Mouse (Mus musculus): ENCODE results near the gene Rbfox2. TPM values are rescaled to one million over a fixed set of nuclear protein-coding genes. Genes with fewer than 3 reads are reported as not detected.

Gene Rbfox2
- polyA plus RNA-seq, 1 experiment from 2014 or later: 136 TPM

DNA sequence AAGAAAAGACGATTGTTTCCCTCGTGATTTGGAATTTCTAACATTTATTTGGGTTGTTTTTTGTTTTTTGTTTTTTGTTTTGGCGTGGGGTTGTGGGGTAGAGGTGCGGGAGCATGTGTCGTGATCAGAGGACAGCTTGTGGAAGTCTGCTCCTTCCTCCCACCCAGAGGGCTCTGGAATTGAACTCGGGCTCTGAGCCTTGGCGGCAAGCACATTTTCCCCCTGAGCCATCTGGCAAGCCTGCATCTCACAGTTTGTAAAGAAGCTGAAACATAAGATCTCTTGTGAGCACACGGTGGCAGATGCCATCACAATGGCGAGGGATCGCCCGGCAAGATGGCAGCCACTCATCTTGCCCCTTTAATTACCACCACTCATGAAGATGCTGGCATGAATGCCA, 17.6 kb upstream of the Rbfox2 start:
- Histone ChIP-seq H3K27me3 (no peaks in the 10 kb centered on the region), H3K9ac (no peak overlapping the region), H3K4me2 (no peak overlapping the region), H3K9me3 (no peaks in the 10 kb centered on the region), H3K4me1 (replicated peaks) (no peaks in the 10 kb centered on the region), H3K27ac (replicated peaks) (no peak overlapping the region), H3K4me3 (no peak overlapping the region), H3K36me3 (no peaks in the 10 kb centered on the region)
- WGBS: 89% methylated on average over 11 of the region's 11 CpGs
- no peak for ATAC-seq (ENCODE audit: low read depth)

DNA sequence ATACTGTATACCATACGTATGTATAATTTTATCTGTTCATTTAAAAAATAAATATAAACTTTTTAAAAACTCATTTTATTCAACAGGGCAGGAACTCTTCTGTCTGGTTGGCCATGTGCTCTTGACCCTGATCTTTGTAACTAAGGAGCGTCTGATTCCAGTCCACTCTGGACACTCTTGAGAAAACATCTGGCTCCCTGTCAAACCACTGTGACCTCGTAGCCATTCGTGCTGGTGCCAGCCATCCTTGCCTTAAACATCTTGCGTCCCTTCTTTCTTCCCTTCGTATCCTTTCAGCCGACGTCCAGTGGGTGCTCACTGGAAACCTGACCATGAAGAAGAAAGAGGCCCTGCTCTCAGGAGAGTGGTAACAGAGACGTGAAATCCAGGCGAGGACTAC, 16.4 kb upstream of the Rbfox2 start:
- H3K27me3 ChIP-seq: no peaks in the 10 kb centered on the region
- no peaks in the 10 kb centered on the region for H3K36me3 ChIP-seq
- H3K27ac ChIP-seq (replicated peaks): no peak overlapping the region
- no peak overlapping the region for H3K4me3 ChIP-seq
- no peak overlapping the region for H3K4me2 ChIP-seq
- H3K9me3 ChIP-seq: no peaks in the 10 kb centered on the region
- no peaks in the 10 kb centered on the region for H3K4me1 ChIP-seq (replicated peaks)
- H3K9ac ChIP-seq: no peak overlapping the region
- no peak for ATAC-seq (ENCODE audit: low read depth)
- WGBS: 85% methylated on average over 10 of the region's 10 CpGs

DNA sequence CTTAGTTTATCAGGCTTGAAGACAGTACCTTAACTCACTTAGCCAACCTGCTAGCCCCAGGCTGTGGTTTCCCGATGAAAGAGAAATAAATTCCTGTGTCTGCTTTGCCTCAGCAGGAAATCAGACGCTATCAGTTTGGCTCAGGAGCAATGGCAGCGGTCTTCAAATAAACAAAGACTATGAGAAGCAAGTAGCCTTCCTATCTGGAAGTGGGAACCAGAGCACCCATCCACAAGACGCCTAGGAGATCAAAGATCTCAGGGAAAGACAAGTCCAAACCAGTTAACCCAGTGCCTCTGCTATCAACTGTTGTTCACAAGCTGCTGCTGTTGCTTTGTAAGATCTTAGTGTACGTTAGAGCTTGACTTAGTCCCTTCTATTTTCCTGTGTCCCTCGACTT, 6.9 kb upstream of the Rbfox2 start:
- H3K4me2 ChIP-seq: no peak overlapping the region
- H3K9ac ChIP-seq: no peak overlapping the region
- H3K9me3 ChIP-seq: no peaks in the 10 kb centered on the region
- no peak overlapping the region for H3K27ac ChIP-seq (replicated peaks)
- H3K27me3 ChIP-seq: no peaks in the 10 kb centered on the region
- no peak overlapping the region for H3K4me3 ChIP-seq
- no peak for ATAC-seq (ENCODE audit: low read depth)
- H3K4me1 ChIP-seq (replicated peaks): peaks cover 10% of the 10 kb centered on the region
- 24% methylated on average over 6 of the region's 6 CpGs for WGBS
- no peaks in the 10 kb centered on the region for H3K36me3 ChIP-seq

DNA sequence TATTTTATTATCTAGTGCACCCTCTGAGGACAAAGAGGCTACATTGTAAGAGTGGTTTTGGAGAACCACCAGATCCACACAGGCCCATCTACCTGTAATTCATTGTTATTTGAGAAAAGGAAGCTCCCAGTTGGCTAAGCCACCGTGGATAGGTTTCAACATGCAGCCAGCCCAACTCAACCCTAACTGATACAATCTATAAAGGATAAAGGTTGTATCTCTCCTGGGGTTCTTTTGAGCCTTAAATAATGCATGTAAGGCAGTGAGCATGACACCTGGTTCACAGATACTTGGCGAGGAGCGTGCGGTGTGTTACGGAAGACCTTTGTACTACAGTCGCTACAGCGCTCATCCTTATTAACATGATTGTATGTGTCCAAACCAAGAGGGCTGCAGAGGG, 6.0 kb upstream of the Rbfox2 start:
- H3K36me3 ChIP-seq: no peaks in the 10 kb centered on the region
- peaks cover 10% of the 10 kb centered on the region for H3K4me1 ChIP-seq (replicated peaks)
- ATAC-seq (ENCODE audit: low read depth): no peak
- H3K27me3 ChIP-seq: no peaks in the 10 kb centered on the region
- H3K4me2 ChIP-seq: no peak overlapping the region
- no peak overlapping the region for H3K27ac ChIP-seq (replicated peaks)
- no peak overlapping the region for H3K4me3 ChIP-seq
- WGBS: 93% methylated on average over 7 of the region's 7 CpGs
- no peak overlapping the region for H3K9ac ChIP-seq
- H3K9me3 ChIP-seq: no peaks in the 10 kb centered on the region

DNA sequence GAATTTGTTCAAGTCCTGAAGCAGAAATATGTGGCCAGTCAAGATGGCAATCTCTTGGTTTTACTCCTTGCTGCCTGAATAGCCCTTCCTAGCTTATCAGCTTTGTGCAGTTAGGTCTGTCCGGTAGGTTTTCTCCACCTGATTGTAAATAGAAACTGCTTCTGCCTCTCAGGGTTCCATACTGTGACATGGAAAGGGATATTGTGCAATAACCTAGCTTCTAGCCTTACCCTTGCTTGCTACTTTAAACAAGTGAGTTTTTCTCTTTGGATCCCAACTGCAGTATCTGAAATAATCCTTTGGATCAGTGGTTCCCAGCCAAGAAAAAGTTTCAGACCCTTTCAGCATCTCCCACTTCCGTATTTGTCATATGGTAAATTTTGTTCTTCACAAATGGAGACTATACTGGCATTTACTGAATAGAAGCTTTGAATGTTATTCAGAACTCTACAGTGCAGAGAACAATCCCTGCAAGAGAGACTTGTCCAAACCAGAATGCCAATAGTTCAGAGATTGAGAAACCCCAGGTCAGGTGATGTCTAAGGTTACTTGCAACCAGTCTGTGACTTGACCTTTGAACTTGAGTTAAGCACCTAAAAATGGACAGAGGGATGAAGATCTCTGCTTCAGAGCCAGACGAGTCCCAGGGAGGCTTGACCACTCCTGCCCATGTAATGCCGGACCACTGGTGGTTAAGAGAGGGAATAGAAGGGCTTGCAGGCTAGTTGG, 1.1 kb upstream of the Rbfox2 start:
- H3K4me2 ChIP-seq: no peak overlapping the region
- peaks cover 30% of the 10 kb centered on the region for H3K4me1 ChIP-seq (replicated peaks)
- H3K9ac ChIP-seq: peak overlapping the region; percentile 90; the same call in 1 of the 2 replicates
- H3K27ac ChIP-seq (replicated peaks): no peak overlapping the region
- no peaks in the 10 kb centered on the region for H3K36me3 ChIP-seq
- no peak overlapping the region for H3K4me3 ChIP-seq
- H3K9me3 ChIP-seq: no peaks in the 10 kb centered on the region
- H3K27me3 ChIP-seq: no peaks in the 10 kb centered on the region
- no peak for ATAC-seq (ENCODE audit: low read depth)
- 88% methylated on average over 4 of the region's 4 CpGs for WGBS

DNA sequence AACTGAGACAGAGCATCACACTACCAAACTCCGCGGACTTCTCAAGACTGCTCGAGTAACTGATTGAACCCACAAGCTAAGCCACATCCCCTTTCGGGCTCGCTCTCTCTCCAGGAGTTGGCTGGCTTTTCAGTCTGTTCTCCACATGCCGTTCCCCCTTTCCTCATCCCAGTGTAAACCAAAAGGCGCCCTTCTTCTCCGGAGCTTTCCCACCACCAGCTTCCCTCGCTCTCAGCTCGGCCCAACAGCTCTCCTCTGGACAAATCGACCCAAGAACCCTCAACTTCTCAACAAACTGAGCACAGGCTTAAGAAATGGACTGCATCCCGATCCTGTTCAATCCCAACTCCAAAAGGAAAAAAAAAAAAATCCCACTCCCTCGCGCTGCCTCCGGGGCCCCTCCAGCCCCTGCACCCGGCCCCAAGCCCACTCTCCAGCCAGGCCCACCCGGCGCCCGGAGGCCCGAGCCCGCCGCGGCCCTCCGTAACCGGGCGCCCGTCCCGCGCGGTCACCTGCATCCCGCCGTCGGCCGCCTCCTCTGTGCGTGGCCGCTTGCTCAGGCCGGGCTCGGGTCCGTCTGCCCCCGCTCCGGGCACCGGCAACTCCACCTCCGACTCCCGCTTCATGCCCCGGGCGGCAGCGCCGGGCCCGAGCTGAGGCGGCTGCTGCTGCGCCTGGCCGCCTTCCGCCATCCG, 805 bp downstream of the Rbfox2 start:
- 0% methylated on average over 54 of the region's 54 CpGs for WGBS
- peak overlapping the region; percentile 99 for H3K27ac ChIP-seq (replicated peaks)
- H3K4me3 ChIP-seq: peak overlapping the region; percentile 72
- peak overlapping the region; percentile 91 for H3K4me2 ChIP-seq
- peak; percentile 56 for ATAC-seq (ENCODE audit: low read depth)
- no peaks in the 10 kb centered on the region for H3K9me3 ChIP-seq
- H3K9ac ChIP-seq: peak overlapping the region; percentile 90
- H3K36me3 ChIP-seq: peaks cover 4% of the 10 kb centered on the region; the same call in 1 of the 2 replicates
- peaks cover 46% of the 10 kb centered on the region for H3K4me1 ChIP-seq (replicated peaks)
- H3K27me3 ChIP-seq: no peaks in the 10 kb centered on the region

DNA sequence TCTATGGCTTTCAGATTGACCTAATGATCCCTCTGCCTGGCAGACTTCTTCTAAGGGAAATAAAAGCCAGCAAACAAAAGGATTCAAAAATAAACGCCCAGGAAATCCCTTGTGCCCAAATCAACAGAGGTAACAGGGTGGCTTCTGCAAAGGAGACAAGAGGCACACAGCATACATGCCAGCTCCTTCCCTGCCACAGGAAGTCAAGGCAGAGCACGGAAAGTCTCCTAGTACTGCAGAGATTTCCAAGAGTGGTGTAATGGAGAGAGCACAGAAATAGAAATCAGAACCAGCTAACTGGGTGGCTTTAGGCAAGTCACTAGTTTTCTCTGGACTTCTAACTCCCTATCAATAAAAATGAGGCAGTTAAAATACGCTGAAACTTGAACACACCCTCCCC, 1.8 kb downstream of the Rbfox2 start:
- Histone ChIP-seq H3K4me2 (peak overlapping the region; percentile 91), H3K4me1 (replicated peaks) (peaks cover 56% of the 10 kb centered on the region), H3K27ac (replicated peaks) (0 out of 2 replicates have a peak overlapping the region, but pooled peaks have one; percentile 99), H3K4me3 (peak overlapping the region; percentile 72), H3K9me3 (no peaks in the 10 kb centered on the region), H3K36me3 (peaks cover 4% of the 10 kb centered on the region; the same call in 1 of the 2 replicates), H3K9ac (peak overlapping the region; percentile 90), H3K27me3 (no peaks in the 10 kb centered on the region)
- no peak for ATAC-seq (ENCODE audit: low read depth)
- WGBS: 6% methylated on average over 3 of the region's 3 CpGs

DNA sequence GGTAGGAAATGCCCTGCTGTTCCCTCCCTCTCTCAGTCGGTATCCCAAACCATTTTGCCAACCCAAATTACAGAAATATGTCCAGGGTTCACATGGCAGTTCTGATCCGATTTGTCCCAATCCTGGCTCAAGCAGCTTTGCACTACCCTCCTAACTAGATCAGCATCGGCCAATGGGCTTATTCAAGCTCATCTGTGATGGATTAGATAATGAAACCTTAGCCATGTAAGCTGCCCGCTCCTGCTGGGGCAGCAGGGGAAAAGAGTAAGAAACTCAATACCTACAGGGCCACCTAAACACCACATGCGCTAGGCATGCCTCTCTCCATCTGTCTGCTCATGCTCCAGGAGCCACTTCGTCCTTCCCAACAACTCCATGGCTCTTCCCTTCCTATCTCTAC, 5.7 kb downstream of the Rbfox2 start:
- Histone ChIP-seq H3K36me3 (peaks cover 4% of the 10 kb centered on the region; the same call in 1 of the 2 replicates), H3K27me3 (no peaks in the 10 kb centered on the region), H3K4me1 (replicated peaks) (peaks cover 71% of the 10 kb centered on the region), H3K27ac (replicated peaks) (no peak overlapping the region), H3K9me3 (no peaks in the 10 kb centered on the region), H3K9ac (no peak overlapping the region), H3K4me2 (no peak overlapping the region), H3K4me3 (no peak overlapping the region)
- WGBS: 75% methylated on average over 6 of the region's 6 CpGs
- no peak for ATAC-seq (ENCODE audit: low read depth)

DNA sequence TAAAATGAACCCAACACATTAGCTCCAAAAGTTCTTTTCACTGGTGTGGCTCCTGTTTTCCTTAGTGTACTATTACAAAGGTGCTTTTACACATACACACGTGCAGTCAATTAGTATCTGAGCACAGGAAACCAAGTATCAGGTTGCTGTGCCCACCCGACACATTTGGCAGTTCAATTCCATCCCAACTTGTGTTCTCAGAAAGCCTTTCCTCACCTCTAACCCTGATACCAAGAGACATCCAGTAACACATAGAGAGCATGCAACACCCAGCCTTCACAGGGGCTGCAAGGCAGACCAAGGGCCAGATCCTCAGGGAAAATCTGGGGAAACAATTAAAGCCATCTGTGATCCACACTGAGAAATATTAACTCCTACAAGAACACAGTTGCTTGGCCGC, 8.2 kb downstream of the Rbfox2 start:
- no peak for ATAC-seq (ENCODE audit: low read depth)
- 72% methylated on average over 3 of the region's 3 CpGs for WGBS
- no peaks in the 10 kb centered on the region for H3K9me3 ChIP-seq
- no peak overlapping the region for H3K27ac ChIP-seq (replicated peaks)
- H3K36me3 ChIP-seq: peaks cover 4% of the 10 kb centered on the region; the same call in 1 of the 2 replicates
- no peak overlapping the region for H3K4me3 ChIP-seq
- H3K4me2 ChIP-seq: no peak overlapping the region
- H3K27me3 ChIP-seq: no peaks in the 10 kb centered on the region
- H3K4me1 ChIP-seq (replicated peaks): peaks cover 50% of the 10 kb centered on the region
- no peak overlapping the region for H3K9ac ChIP-seq

DNA sequence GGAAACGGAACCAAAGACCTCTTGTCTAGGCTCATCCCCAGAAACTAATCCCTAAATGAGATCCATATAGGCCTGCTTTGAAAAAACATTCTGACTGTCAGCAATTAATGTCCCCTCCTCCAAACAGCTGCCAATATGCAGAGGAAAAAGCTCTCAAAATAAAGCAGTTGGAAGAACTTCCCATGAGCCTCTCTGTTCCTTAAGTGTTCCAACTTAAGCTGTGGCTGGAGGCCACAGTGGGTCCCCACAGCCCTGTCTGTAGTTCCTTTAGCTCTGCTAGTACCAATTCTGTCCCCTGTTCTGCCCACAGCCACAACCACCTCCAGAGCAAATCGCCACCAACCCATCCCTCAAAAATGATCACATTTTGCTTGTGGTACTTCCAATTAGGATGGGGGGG, 10.2 kb downstream of the Rbfox2 start:
- Histone ChIP-seq H3K27ac (replicated peaks) (no peak overlapping the region), H3K9me3 (no peaks in the 10 kb centered on the region), H3K27me3 (no peaks in the 10 kb centered on the region), H3K4me1 (replicated peaks) (peaks cover 46% of the 10 kb centered on the region), H3K36me3 (peaks cover 4% of the 10 kb centered on the region; the same call in 1 of the 2 replicates), H3K4me3 (no peak overlapping the region), H3K4me2 (no peak overlapping the region), H3K9ac (no peak overlapping the region)
- WGBS: 85% methylated on average over 2 of the region's 2 CpGs
- ATAC-seq (ENCODE audit: low read depth): no peak

DNA sequence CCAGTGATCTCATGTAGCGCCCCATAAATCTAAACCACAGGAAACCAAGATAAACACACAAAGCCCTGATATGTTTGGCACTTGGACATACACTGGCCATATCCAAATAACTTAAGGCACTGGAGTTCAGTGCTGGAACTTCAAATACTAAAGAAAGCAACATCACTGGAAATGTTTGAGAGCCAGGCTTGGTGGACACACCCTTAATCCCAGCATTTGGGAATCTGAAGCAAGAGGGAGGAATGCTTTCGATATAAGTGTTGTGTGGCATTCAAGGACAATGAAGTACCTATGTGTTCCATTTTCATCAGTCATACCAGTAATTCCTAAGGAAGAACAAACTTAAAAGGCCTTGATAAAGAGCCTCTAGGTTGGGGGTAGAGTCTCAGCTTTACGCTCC, 13.3 kb downstream of the Rbfox2 start:
- H3K9me3 ChIP-seq: no peaks in the 10 kb centered on the region
- H3K4me2 ChIP-seq: no peak overlapping the region
- no peak overlapping the region for H3K4me3 ChIP-seq
- ATAC-seq (ENCODE audit: low read depth): no peak
- no peak overlapping the region for H3K9ac ChIP-seq
- peaks cover 21% of the 10 kb centered on the region for H3K4me1 ChIP-seq (replicated peaks)
- 90% methylated on average over 3 of the region's 3 CpGs for WGBS
- no peaks in the 10 kb centered on the region for H3K36me3 ChIP-seq
- H3K27me3 ChIP-seq: no peaks in the 10 kb centered on the region
- no peak overlapping the region for H3K27ac ChIP-seq (replicated peaks)

DNA sequence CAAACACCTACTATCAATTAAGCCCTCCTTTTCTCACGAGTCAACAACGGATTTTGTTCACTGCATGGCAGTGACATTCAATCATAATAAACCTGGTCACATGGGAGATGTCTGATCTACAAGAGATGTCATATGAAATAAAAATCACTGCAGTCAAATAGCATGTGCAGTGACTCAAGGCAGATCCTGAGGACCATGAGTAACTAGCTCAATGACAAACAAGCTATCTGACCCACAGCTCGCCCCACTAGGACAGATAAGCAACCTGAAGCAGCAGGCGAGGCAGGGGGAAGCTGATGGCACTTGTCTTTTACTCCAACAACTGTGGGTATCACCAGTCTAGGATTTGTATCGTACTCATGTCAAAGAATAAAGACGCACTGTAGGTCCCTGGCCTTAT, 14.4 kb downstream of the Rbfox2 start:
- Histone ChIP-seq H3K27me3 (no peaks in the 10 kb centered on the region), H3K4me1 (replicated peaks) (peaks cover 16% of the 10 kb centered on the region), H3K4me2 (no peak overlapping the region), H3K9me3 (no peaks in the 10 kb centered on the region), H3K4me3 (no peak overlapping the region), H3K9ac (no peak overlapping the region), H3K27ac (replicated peaks) (no peak overlapping the region), H3K36me3 (no peaks in the 10 kb centered on the region)
- 73% methylated on average over 6 of the region's 6 CpGs for WGBS
- no peak for ATAC-seq (ENCODE audit: low read depth)
